Mouse (Mus musculus): ENCODE measurements at regions not wholly inside any gene's neighbourhood (a gene's known extent, or its start where the extent isn't known, plus 50 kb on each side); places are given as distances from the start of the nearest gene placed in this dataset.
A peak's percentile ranks its signal among the peaks of the same experiment; 100 is the strongest.

- Histone ChIP-seq H3K27me3 (ENCODE audit: control insufficient read depth, insufficient read depth, low read depth, low read length) (no peaks in the 10 kb centered on the region), H3K4me3 (ENCODE audit: low read depth, low read length) (no peak overlapping the region), H3K9me3 (replicated peaks; ENCODE audit: control insufficient read depth, low read length) (no peaks in the 10 kb centered on the region), H3K36me3 (ENCODE audit: control insufficient read depth, insufficient read depth) (no peaks in the 10 kb centered on the region), H3K4me2 (ENCODE audit: low read depth, low read length) (no peak overlapping the region), H3K9ac (ENCODE audit: low read depth, low read length) (no peak overlapping the region), H3K4me1 (ENCODE audit: control insufficient read depth, low read depth, low read length) (no peaks in the 10 kb centered on the region), H3K27ac (ENCODE audit: low read length) (no peak overlapping the region)
- 75% methylated on average over 2 of the region's 2 CpGs for WGBS (ENCODE audit: insufficient replicate concordance)
- no peak for ATAC-seq (ENCODE audit: low read depth)
Observed at GRCm38 (mm10) chr6:100498126-100498525, 172.8 kb downstream of the Shq1 start.

GRCm38 (mm10) chr6:100496135-100496534 lies 174.8 kb downstream of the Shq1 start:
- H3K27me3 ChIP-seq (ENCODE audit: control insufficient read depth, insufficient read depth, low read depth, low read length), result no peaks in the 10 kb centered on the region
- no peak for ATAC-seq (ENCODE audit: low read depth)
- H3K27ac ChIP-seq (ENCODE audit: low read length), result no peak overlapping the region
- H3K9ac ChIP-seq (ENCODE audit: low read depth, low read length), result no peak overlapping the region
- no peak overlapping the region for H3K4me2 ChIP-seq (ENCODE audit: low read depth, low read length)
- H3K9me3 ChIP-seq (replicated peaks; ENCODE audit: control insufficient read depth, low read length), result no peaks in the 10 kb centered on the region
- no peak overlapping the region for H3K4me3 ChIP-seq (ENCODE audit: low read depth, low read length)
- H3K36me3 ChIP-seq (ENCODE audit: control insufficient read depth, insufficient read depth), result no peaks in the 10 kb centered on the region
- no peaks in the 10 kb centered on the region for H3K4me1 ChIP-seq (ENCODE audit: control insufficient read depth, low read depth, low read length)

- Histone ChIP-seq H3K9me3 (replicated peaks; ENCODE audit: control insufficient read depth, low read length) (no peaks in the 10 kb centered on the region), H3K9ac (ENCODE audit: low read depth, low read length) (no peak overlapping the region), H3K4me3 (ENCODE audit: low read depth, low read length) (no peak overlapping the region), H3K27me3 (ENCODE audit: control insufficient read depth, insufficient read depth, low read depth, low read length) (no peaks in the 10 kb centered on the region), H3K4me1 (ENCODE audit: control insufficient read depth, low read depth, low read length) (no peaks in the 10 kb centered on the region), H3K27ac (ENCODE audit: low read length) (no peak overlapping the region), H3K4me2 (ENCODE audit: low read depth, low read length) (no peak overlapping the region), H3K36me3 (ENCODE audit: control insufficient read depth, insufficient read depth) (no peaks in the 10 kb centered on the region)
- no peak for ATAC-seq (ENCODE audit: low read depth)
- 67% methylated on average over 12 of the region's 12 CpGs for WGBS (ENCODE audit: insufficient replicate concordance)
Observed at GRCm38 (mm10) chr6:100495131-100495530, 175.8 kb downstream of the Shq1 start.

GRCm38 (mm10) chr6:100493558-100493957 lies 177.4 kb downstream of the Shq1 start:
- Histone ChIP-seq H3K4me2 (ENCODE audit: low read depth, low read length) (no peak overlapping the region), H3K27me3 (ENCODE audit: control insufficient read depth, insufficient read depth, low read depth, low read length) (no peaks in the 10 kb centered on the region), H3K4me3 (ENCODE audit: low read depth, low read length) (no peak overlapping the region), H3K9me3 (replicated peaks; ENCODE audit: control insufficient read depth, low read length) (no peaks in the 10 kb centered on the region), H3K27ac (ENCODE audit: low read length) (no peak overlapping the region), H3K4me1 (ENCODE audit: control insufficient read depth, low read depth, low read length) (no peaks in the 10 kb centered on the region), H3K36me3 (ENCODE audit: control insufficient read depth, insufficient read depth) (no peaks in the 10 kb centered on the region), H3K9ac (ENCODE audit: low read depth, low read length) (no peak overlapping the region)
- WGBS (ENCODE audit: insufficient replicate concordance), result 23% methylated on average over 1 of the region's 1 CpGs
- ATAC-seq (ENCODE audit: low read depth), result no peak

- Histone ChIP-seq H3K9me3 (replicated peaks; ENCODE audit: control insufficient read depth, low read length) (no peaks in the 10 kb centered on the region), H3K27ac (ENCODE audit: low read length) (no peak overlapping the region), H3K4me1 (ENCODE audit: control insufficient read depth, low read depth, low read length) (no peaks in the 10 kb centered on the region), H3K27me3 (ENCODE audit: control insufficient read depth, insufficient read depth, low read depth, low read length) (no peaks in the 10 kb centered on the region), H3K36me3 (ENCODE audit: control insufficient read depth, insufficient read depth) (no peaks in the 10 kb centered on the region), H3K9ac (ENCODE audit: low read depth, low read length) (no peak overlapping the region), H3K4me2 (ENCODE audit: low read depth, low read length) (no peak overlapping the region), H3K4me3 (ENCODE audit: low read depth, low read length) (no peak overlapping the region)
- no peak for ATAC-seq (ENCODE audit: low read depth)
- WGBS (ENCODE audit: insufficient replicate concordance), result 47% methylated on average over 6 of the region's 6 CpGs
Observed at GRCm38 (mm10) chr6:100491811-100492210, 179.1 kb downstream of the Shq1 start.

- ATAC-seq (ENCODE audit: low read depth), result no peak
- Histone ChIP-seq H3K9ac (ENCODE audit: low read depth, low read length) (no peak overlapping the region), H3K9me3 (replicated peaks; ENCODE audit: control insufficient read depth, low read length) (no peaks in the 10 kb centered on the region), H3K36me3 (ENCODE audit: control insufficient read depth, insufficient read depth) (no peaks in the 10 kb centered on the region), H3K4me3 (ENCODE audit: low read depth, low read length) (no peak overlapping the region), H3K4me2 (ENCODE audit: low read depth, low read length) (no peak overlapping the region), H3K27ac (ENCODE audit: low read length) (no peak overlapping the region), H3K27me3 (ENCODE audit: control insufficient read depth, insufficient read depth, low read depth, low read length) (no peaks in the 10 kb centered on the region), H3K4me1 (ENCODE audit: control insufficient read depth, low read depth, low read length) (no peaks in the 10 kb centered on the region)
- 75% methylated on average over 7 of the region's 7 CpGs for WGBS (ENCODE audit: insufficient replicate concordance)
Observed at GRCm38 (mm10) chr6:100490920-100491712, 179.8 kb downstream of the Shq1 start.

- 53% methylated on average over 3 of the region's 3 CpGs for WGBS (ENCODE audit: insufficient replicate concordance)
- peaks cover 4% of the 10 kb centered on the region; the same call in 1 of the 2 replicates for H3K4me1 ChIP-seq (ENCODE audit: control insufficient read depth, low read depth, low read length)
- no peaks in the 10 kb centered on the region for H3K36me3 ChIP-seq (ENCODE audit: control insufficient read depth, insufficient read depth)
- H3K9me3 ChIP-seq (replicated peaks; ENCODE audit: control insufficient read depth, low read length), result no peaks in the 10 kb centered on the region
- no peak for ATAC-seq (ENCODE audit: low read depth)
- H3K9ac ChIP-seq (ENCODE audit: low read depth, low read length), result no peak overlapping the region
- H3K27ac ChIP-seq (ENCODE audit: low read length), result no peak overlapping the region
- H3K4me2 ChIP-seq (ENCODE audit: low read depth, low read length), result no peak overlapping the region
- no peak overlapping the region for H3K4me3 ChIP-seq (ENCODE audit: low read depth, low read length)
- no peaks in the 10 kb centered on the region for H3K27me3 ChIP-seq (ENCODE audit: control insufficient read depth, insufficient read depth, low read depth, low read length)
Observed at GRCm38 (mm10) chr6:100483836-100484235, 187.1 kb downstream of the Shq1 start.

GRCm38 (mm10) chr6:100483084-100483810 lies 187.7 kb downstream of the Shq1 start:
- Histone ChIP-seq H3K27me3 (ENCODE audit: control insufficient read depth, insufficient read depth, low read depth, low read length) (no peaks in the 10 kb centered on the region), H3K27ac (ENCODE audit: low read length) (no peak overlapping the region), H3K9ac (ENCODE audit: low read depth, low read length) (no peak overlapping the region), H3K4me2 (ENCODE audit: low read depth, low read length) (no peak overlapping the region), H3K36me3 (ENCODE audit: control insufficient read depth, insufficient read depth) (no peaks in the 10 kb centered on the region), H3K4me3 (ENCODE audit: low read depth, low read length) (no peak overlapping the region), H3K4me1 (ENCODE audit: control insufficient read depth, low read depth, low read length) (peaks cover 4% of the 10 kb centered on the region; the same call in 1 of the 2 replicates), H3K9me3 (replicated peaks; ENCODE audit: control insufficient read depth, low read length) (no peaks in the 10 kb centered on the region)
- WGBS (ENCODE audit: insufficient replicate concordance), result 3% methylated on average over 14 of the region's 14 CpGs
- 0 out of 2 replicates have a peak, but pooled peaks have one; percentile 39 for ATAC-seq (ENCODE audit: low read depth)

- H3K4me1 ChIP-seq (ENCODE audit: control insufficient read depth, low read depth, low read length), result peaks cover 4% of the 10 kb centered on the region; the same call in 1 of the 2 replicates
- 21% methylated on average over 7 of the region's 7 CpGs for WGBS (ENCODE audit: insufficient replicate concordance)
- no peaks in the 10 kb centered on the region for H3K27me3 ChIP-seq (ENCODE audit: control insufficient read depth, insufficient read depth, low read depth, low read length)
- H3K9ac ChIP-seq (ENCODE audit: low read depth, low read length), result no peak overlapping the region
- H3K4me2 ChIP-seq (ENCODE audit: low read depth, low read length), result no peak overlapping the region
- no peaks in the 10 kb centered on the region for H3K36me3 ChIP-seq (ENCODE audit: control insufficient read depth, insufficient read depth)
- no peak overlapping the region for H3K27ac ChIP-seq (ENCODE audit: low read length)
- no peak overlapping the region for H3K4me3 ChIP-seq (ENCODE audit: low read depth, low read length)
- ATAC-seq (ENCODE audit: low read depth), result no peak
- no peaks in the 10 kb centered on the region for H3K9me3 ChIP-seq (replicated peaks; ENCODE audit: control insufficient read depth, low read length)
Observed at GRCm38 (mm10) chr6:100482572-100482971, 188.4 kb downstream of the Shq1 start.
